Mouse (Mus musculus) heart, embryonic 11.5 days (tissue): ENCODE results near the gene Olfr1218. TPM values are rescaled to one million over a fixed set of nuclear protein-coding genes. Genes with fewer than 3 reads are reported as not detected.
"Not testable (repeated sequence)": the region's sequence is repeated elsewhere in the genome, so short reads cannot be mapped to it uniquely, and the experiment has no call there.

ENCODE experiments used
- ATAC-seq: fragments of 200-750 bp; cut with Nextera tagmentation; replicated peaks from 2 replicates; pipeline ENCODE4 v1.8.0; 2017; ENCODE audit warnings: moderate library complexity; ENCODE audit not compliant: insufficient number of reproducible peaks, low FRiP score, low TSS enrichment
- H3K27ac ChIP-seq: fragments of 300-500 bp; sonication (generic); 2 replicates; pipeline ENCODE4 v1.5.1; 2014; ENCODE audit warnings: mild to moderate bottlenecking, low read depth, low read length
- H3K27me3 ChIP-seq: fragments of 300-500 bp; sonication (generic); 2 replicates; pipeline ENCODE4 v1.6.1; 2014; ENCODE audit warnings: mild to moderate bottlenecking, low read length, mixed read lengths; ENCODE audit not compliant: control insufficient read depth, insufficient read depth
- H3K36me3 ChIP-seq: fragments of 300-500 bp; sonication (generic); 2 replicates; pipeline ENCODE4 v1.6.1; 2014; ENCODE audit warnings: mild to moderate bottlenecking, low read length, moderate library complexity, mixed read lengths; ENCODE audit not compliant: control insufficient read depth, insufficient read depth
- H3K4me1 ChIP-seq: fragments of 300-500 bp; sonication (generic); 2 replicates; pipeline ENCODE4 v1.6.1; 2014; ENCODE audit warnings: low read length; ENCODE audit not compliant: control insufficient read depth, insufficient read depth
- H3K4me2 ChIP-seq: fragments of 300-500 bp; sonication (generic); 2 replicates; pipeline ENCODE4 v1.6.1; 2014; ENCODE audit warnings: mild to moderate bottlenecking, moderate library complexity
- H3K4me3 ChIP-seq: fragments of 300-500 bp; sonication (generic); 2 replicates; pipeline ENCODE4 v1.5.1; 2014; ENCODE audit warnings: low read depth, low read length
- H3K9ac ChIP-seq: fragments of 300-500 bp; sonication (generic); 2 replicates; pipeline ENCODE4 v1.6.1; 2014; ENCODE audit warnings: mild to moderate bottlenecking, low read depth, low read length, moderate library complexity
- H3K9me3 ChIP-seq: fragments of 300-500 bp; sonication (generic); replicated peaks from 2 replicates; pipeline ENCODE4 v1.6.1; 2016; ENCODE audit warnings: low read length; ENCODE audit not compliant: control insufficient read depth
- WGBS: fragments of 180-500 bp; shearing (Covaris S2); extraction: QIAGEN DNeasy Blood & Tissue Kit; methylation state at CpG from one replicate; pipeline ENCODE4 v1.1.7; 2014; ENCODE audit not compliant: insufficient replicate concordance; 5-methylcytosine and 5-hydroxymethylcytosine counted together
- polyA plus RNA-seq: library from polyadenylated mRNA; unstranded; fragments of >200 nt; fragmentation: Nextera tagmentation; extraction: Ambion mirVana; gene quantifications from 2 replicates; pipeline ENCODE4 v1.2.1, GENCODE M21; 2014

The Olfr1218 gene
- polyA plus RNA-seq: not detected in 2 replicates

GRCm38 (mm10) chr2:89061087-89061486 lies at the start of gene Olfr1218:
Gene Olfr1218, minus strand, starts transcription at chr2:89061187.
- no peak for ATAC-seq
- Histone ChIP-seq H3K27ac (no peak within 1 kb of the TSS), H3K4me3 (no peak within 1 kb of the TSS), H3K4me2 (no peak within 1 kb of the TSS), H3K9me3 (no peaks in the 10 kb centered on the region), H3K27me3 (no peaks in the 10 kb centered on the region), H3K4me1 (no peaks in the 10 kb centered on the region), H3K9ac (no peak within 1 kb of the TSS), H3K36me3 (no peaks in the 10 kb centered on the region)

- 74% methylated on average over 3 of the region's 3 CpGs for WGBS
- H3K4me1 ChIP-seq: no peaks in the 10 kb centered on the region
- H3K4me2 ChIP-seq: no peak within 1 kb of the TSS
- H3K27ac ChIP-seq: no peak within 1 kb of the TSS
- H3K9ac ChIP-seq: no peak within 1 kb of the TSS
- H3K9me3 ChIP-seq: no peaks in the 10 kb centered on the region
- H3K36me3 ChIP-seq: no peaks in the 10 kb centered on the region
- no peaks in the 10 kb centered on the region for H3K27me3 ChIP-seq
- no peak within 1 kb of the TSS for H3K4me3 ChIP-seq
- no peak for ATAC-seq
Observed at GRCm38 (mm10) chr2:89106735-89107134, 45.7 kb upstream of the Olfr1218 start, which contains the start of gene Olfr1220. Gene Olfr1220, minus strand, starts transcription at chr2:89106835.

- H3K27me3 ChIP-seq: no peaks in the 10 kb centered on the region
Observed at GRCm38 (mm10) chr2:89105651-89106050, 44.7 kb upstream of the Olfr1218 start.

GRCm38 (mm10) chr2:89093848-89094247 lies 32.9 kb upstream of the Olfr1218 start:
- WGBS: 88% methylated on average over 1 of the region's 1 CpGs
- ATAC-seq: no peak

More at GRCm38 (mm10) chr2:89105651-89106050, 44.7 kb upstream of the Olfr1218 start:
- H3K9ac ChIP-seq: no peak overlapping the region
- H3K4me3 ChIP-seq: no peak overlapping the region
- H3K36me3 ChIP-seq: no peaks in the 10 kb centered on the region
- H3K4me2 ChIP-seq: no peak overlapping the region
- ATAC-seq: no peak
- H3K27ac ChIP-seq: no peak overlapping the region
- no peaks in the 10 kb centered on the region for H3K9me3 ChIP-seq
- no peaks in the 10 kb centered on the region for H3K4me1 ChIP-seq

GRCm38 (mm10) chr2:89083413-89083812 lies 22.4 kb upstream of the Olfr1218 start, which contains the start of gene Olfr1219:
Gene Olfr1219, minus strand, starts transcription at chr2:89083513.
- WGBS: 63% methylated on average over 1 of the region's 1 CpGs
- H3K9me3 ChIP-seq: no peaks in the 10 kb centered on the region
- H3K4me2 ChIP-seq: no peak within 1 kb of the TSS
- H3K4me3 ChIP-seq: no peak within 1 kb of the TSS
- ATAC-seq: no peak
- no peak within 1 kb of the TSS for H3K27ac ChIP-seq
- no peak within 1 kb of the TSS for H3K9ac ChIP-seq
- H3K4me1 ChIP-seq: no peaks in the 10 kb centered on the region
- H3K36me3 ChIP-seq: no peaks in the 10 kb centered on the region
- no peaks in the 10 kb centered on the region for H3K27me3 ChIP-seq

More at GRCm38 (mm10) chr2:89093848-89094247, 32.9 kb upstream of the Olfr1218 start:
- no peaks in the 10 kb centered on the region for H3K9me3 ChIP-seq
- no peak overlapping the region for H3K27ac ChIP-seq
- H3K4me1 ChIP-seq: no peaks in the 10 kb centered on the region
- no peak overlapping the region for H3K4me3 ChIP-seq
- H3K27me3 ChIP-seq: no peaks in the 10 kb centered on the region
- H3K36me3 ChIP-seq: no peaks in the 10 kb centered on the region
- H3K9ac ChIP-seq: no peak overlapping the region
- no peak overlapping the region for H3K4me2 ChIP-seq

GRCm38 (mm10) chr2:89081487-89081886 lies 20.5 kb upstream of the Olfr1218 start:
- no peaks in the 10 kb centered on the region for H3K36me3 ChIP-seq
- H3K27me3 ChIP-seq: no peaks in the 10 kb centered on the region

GRCm38 (mm10) chr2:89031965-89032364 lies 29.0 kb downstream of the Olfr1218 start, which contains the start of gene Olfr1217:
Gene Olfr1217, minus strand, starts transcription at chr2:89032065.
- WGBS: 67% methylated on average over 2 of the region's 2 CpGs
- H3K27me3 ChIP-seq: no peaks in the 10 kb centered on the region
- no peak for ATAC-seq
- H3K36me3 ChIP-seq: no peaks in the 10 kb centered on the region
- H3K4me2 ChIP-seq: no peak within 1 kb of the TSS
- H3K9ac ChIP-seq: no peak within 1 kb of the TSS
- no peaks in the 10 kb centered on the region for H3K9me3 ChIP-seq
- H3K27ac ChIP-seq: no peak within 1 kb of the TSS
- H3K4me3 ChIP-seq: no peak within 1 kb of the TSS
- H3K4me1 ChIP-seq: no peaks in the 10 kb centered on the region

More at GRCm38 (mm10) chr2:89081487-89081886, 20.5 kb upstream of the Olfr1218 start:
- H3K27ac ChIP-seq: no peak overlapping the region
- no peak overlapping the region for H3K4me2 ChIP-seq
- no peak overlapping the region for H3K9ac ChIP-seq
- no peaks in the 10 kb centered on the region for H3K9me3 ChIP-seq
- H3K4me1 ChIP-seq: no peaks in the 10 kb centered on the region
- no peak for ATAC-seq
- H3K4me3 ChIP-seq: no peak overlapping the region

GRCm38 (mm10) chr2:89021436-89021835 lies 39.6 kb downstream of the Olfr1218 start:
- not testable (repeated sequence) for H3K4me2 ChIP-seq, ATAC-seq, H3K9ac ChIP-seq, H3K27ac ChIP-seq, H3K27me3 ChIP-seq, H3K9me3 ChIP-seq, H3K4me3 ChIP-seq, H3K4me1 ChIP-seq, H3K36me3 ChIP-seq
- WGBS: 65% methylated on average over 3 of the region's 3 CpGs

GRCm38 (mm10) chr2:89018240-89018639 lies 42.7 kb downstream of the Olfr1218 start, which contains the start of gene Olfr1216:
Gene Olfr1216, minus strand, starts transcription at chr2:89018340.
- ATAC-seq: no peak
- no peak within 1 kb of the TSS for H3K9ac ChIP-seq
- H3K27me3 ChIP-seq: no peaks in the 10 kb centered on the region
- no peaks in the 10 kb centered on the region for H3K9me3 ChIP-seq
- no peak within 1 kb of the TSS for H3K27ac ChIP-seq
- 70% methylated on average over 1 of the region's 1 CpGs for WGBS
- no peaks in the 10 kb centered on the region for H3K36me3 ChIP-seq
- no peak within 1 kb of the TSS for H3K4me2 ChIP-seq
- H3K4me1 ChIP-seq: no peaks in the 10 kb centered on the region
- no peak within 1 kb of the TSS for H3K4me3 ChIP-seq
